Mouse (Mus musculus) thymus, adult 2 months (tissue): Measurements from ENCODE around the gene Tnfaip3.

Experiments used
- CTCF ChIP-seq: fragments of 200-500 bp; IDR thresholded peaks from 2 replicates; pipeline ENCODE4 v1.5.1; 2012; ENCODE audit warnings: mild to moderate bottlenecking, control low read depth, low read length, moderate library complexity, borderline replicate concordance; ENCODE audit not compliant: control insufficient read depth, poor library complexity, insufficient read depth; ENCODE audit errors: extremely low read depth
- POLR2A ChIP-seq: fragments of 200-500 bp; IDR thresholded peaks from 2 replicates; pipeline ENCODE4 v1.6.1; 2012; ENCODE audit warnings: mild to moderate bottlenecking, low read length, control low read depth, moderate library complexity; ENCODE audit not compliant: control insufficient read depth, poor library complexity, insufficient read depth; ENCODE audit errors: extremely low read depth

DNA sequence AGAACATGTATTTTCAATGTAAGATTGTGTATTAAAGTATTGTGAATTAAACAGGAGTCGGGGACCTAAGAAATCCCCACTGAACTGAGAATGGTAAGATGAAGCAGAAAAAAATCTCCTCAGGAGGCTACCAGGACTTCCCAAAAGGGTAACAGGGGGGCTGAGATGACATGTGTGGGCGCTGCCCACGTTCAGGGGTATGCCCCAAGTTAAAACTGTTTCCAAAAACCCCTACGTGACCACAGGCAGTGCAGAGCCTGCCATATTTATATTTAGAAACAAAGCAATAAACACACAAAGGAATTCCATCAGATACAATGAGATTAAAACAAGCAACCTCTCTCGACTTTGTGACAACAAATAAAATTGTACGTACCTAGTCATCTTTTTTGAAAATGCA lies 31.9 kb downstream of the Tnfaip3 start:
- TF ChIP-seq CTCF = no peak
- no peak for TF ChIP-seq POLR2A
